Mouse (Mus musculus): ENCODE data around the gene Tet3. TPM values are rescaled to one million over a fixed set of nuclear protein-coding genes. Genes with fewer than 3 reads are reported as not detected.

The Tet3 gene
- polyA plus RNA-seq, 1 experiment, result 2.0 TPM

DNA sequence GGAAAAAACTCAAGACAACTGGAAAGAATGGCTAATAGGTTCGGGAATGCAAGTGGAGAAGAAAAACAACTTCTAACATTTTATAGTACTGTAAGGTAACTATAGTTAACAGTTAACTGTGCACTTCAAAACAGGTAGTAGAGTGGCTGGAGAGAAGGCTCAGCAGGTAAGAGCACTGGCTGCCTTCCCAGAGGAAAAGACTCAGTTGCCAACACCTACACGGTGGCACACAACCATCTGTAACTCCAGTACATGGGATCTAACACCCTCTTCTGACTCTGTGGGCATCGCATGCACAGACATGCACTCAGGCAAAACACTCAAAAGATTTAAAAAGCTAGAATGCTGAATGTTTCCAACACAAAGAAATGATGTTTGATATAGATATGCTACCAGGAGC is 39.4 kb downstream of the Tet3 start:
- H3K27me3 ChIP-seq (ENCODE audit: control insufficient read depth, insufficient read depth, low read length), result no peaks in the 10 kb centered on the region
- no peak for TF ChIP-seq CTCF (IDR thresholded peaks at IDR 0.05; ENCODE audit: control insufficient read depth, insufficient read depth, insufficient replicate concordance, low read depth, low read length)
- TF ChIP-seq POLR2A (IDR thresholded peaks at IDR 0.05; ENCODE audit: control insufficient read depth, low read depth, low read length), result no peak
- no peaks in the 10 kb centered on the region for H3K36me3 ChIP-seq (ENCODE audit: control insufficient read depth, insufficient read depth, low read length)
- H3K4me1 ChIP-seq (ENCODE audit: control insufficient read depth, insufficient read depth, low read length), result peaks cover 2% of the 10 kb centered on the region; the same call in 1 of the 2 replicates
- H3K27ac ChIP-seq (ENCODE audit: control insufficient read depth, insufficient read depth, low read depth, low read length), result no peak overlapping the region
- no peak overlapping the region for H3K4me3 ChIP-seq (ENCODE audit: control insufficient read depth, low read depth, low read length)

DNA sequence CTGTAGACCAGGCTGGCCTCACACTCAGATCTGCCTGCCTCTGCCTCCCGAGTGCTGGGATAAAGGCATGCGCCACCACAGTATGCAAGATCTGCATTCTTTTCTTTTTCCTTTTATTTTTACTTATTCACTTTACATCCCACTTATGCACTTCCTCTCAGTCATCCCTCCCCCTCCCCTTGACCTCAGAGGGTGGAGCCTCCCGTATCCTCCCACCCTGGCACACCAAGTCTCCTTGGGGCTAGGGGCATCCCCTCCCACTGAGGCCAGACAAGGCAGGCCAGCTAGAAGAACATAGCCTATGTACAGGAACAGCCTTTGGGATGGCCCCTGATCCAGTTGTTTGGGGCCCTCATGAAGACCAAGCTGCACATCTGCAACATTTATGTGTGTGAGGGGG is 41.4 kb downstream of the Tet3 start:
- Histone ChIP-seq H3K4me3 (ENCODE audit: control insufficient read depth, low read depth, low read length) (no peak overlapping the region), H3K4me1 (ENCODE audit: control insufficient read depth, insufficient read depth, low read length) (peaks cover 2% of the 10 kb centered on the region; the same call in 1 of the 2 replicates), H3K27ac (ENCODE audit: control insufficient read depth, insufficient read depth, low read depth, low read length) (no peak overlapping the region), H3K27me3 (ENCODE audit: control insufficient read depth, insufficient read depth, low read length) (no peaks in the 10 kb centered on the region), H3K36me3 (ENCODE audit: control insufficient read depth, insufficient read depth, low read length) (no peaks in the 10 kb centered on the region)
- no peak for TF ChIP-seq POLR2A (IDR thresholded peaks at IDR 0.05; ENCODE audit: control insufficient read depth, low read depth, low read length)
- TF ChIP-seq CTCF (IDR thresholded peaks at IDR 0.05; ENCODE audit: control insufficient read depth, insufficient read depth, insufficient replicate concordance, low read depth, low read length), result no peak

DNA sequence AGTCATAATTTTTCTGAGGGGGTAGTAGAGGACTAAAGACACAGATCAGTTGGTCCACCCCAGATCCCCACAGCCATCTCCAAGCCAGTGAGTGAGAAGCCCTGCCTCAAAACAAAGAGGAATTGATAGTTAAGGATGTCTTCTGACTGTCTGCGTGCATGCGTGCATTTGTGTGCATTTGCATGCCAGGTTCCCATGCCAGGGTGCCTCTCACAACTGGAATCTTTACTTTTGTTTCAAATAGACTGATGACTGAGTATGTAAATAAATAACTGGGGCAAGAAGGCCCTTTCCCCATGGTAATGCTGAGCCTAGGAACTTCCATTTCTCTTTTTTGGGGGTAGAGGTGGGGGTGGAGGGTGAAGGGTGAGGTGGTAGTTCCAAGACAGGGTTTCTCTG is 41.8 kb downstream of the Tet3 start:
- H3K36me3 ChIP-seq (ENCODE audit: control insufficient read depth, insufficient read depth, low read length), result no peaks in the 10 kb centered on the region
- no peaks in the 10 kb centered on the region for H3K27me3 ChIP-seq (ENCODE audit: control insufficient read depth, insufficient read depth, low read length)
- H3K4me3 ChIP-seq (ENCODE audit: control insufficient read depth, low read depth, low read length), result no peak overlapping the region
- TF ChIP-seq CTCF (IDR thresholded peaks at IDR 0.05; ENCODE audit: control insufficient read depth, insufficient read depth, insufficient replicate concordance, low read depth, low read length), result no peak
- no peak for TF ChIP-seq POLR2A (IDR thresholded peaks at IDR 0.05; ENCODE audit: control insufficient read depth, low read depth, low read length)
- peaks cover 2% of the 10 kb centered on the region; the same call in 1 of the 2 replicates for H3K4me1 ChIP-seq (ENCODE audit: control insufficient read depth, insufficient read depth, low read length)
- no peak overlapping the region for H3K27ac ChIP-seq (ENCODE audit: control insufficient read depth, insufficient read depth, low read depth, low read length)

DNA sequence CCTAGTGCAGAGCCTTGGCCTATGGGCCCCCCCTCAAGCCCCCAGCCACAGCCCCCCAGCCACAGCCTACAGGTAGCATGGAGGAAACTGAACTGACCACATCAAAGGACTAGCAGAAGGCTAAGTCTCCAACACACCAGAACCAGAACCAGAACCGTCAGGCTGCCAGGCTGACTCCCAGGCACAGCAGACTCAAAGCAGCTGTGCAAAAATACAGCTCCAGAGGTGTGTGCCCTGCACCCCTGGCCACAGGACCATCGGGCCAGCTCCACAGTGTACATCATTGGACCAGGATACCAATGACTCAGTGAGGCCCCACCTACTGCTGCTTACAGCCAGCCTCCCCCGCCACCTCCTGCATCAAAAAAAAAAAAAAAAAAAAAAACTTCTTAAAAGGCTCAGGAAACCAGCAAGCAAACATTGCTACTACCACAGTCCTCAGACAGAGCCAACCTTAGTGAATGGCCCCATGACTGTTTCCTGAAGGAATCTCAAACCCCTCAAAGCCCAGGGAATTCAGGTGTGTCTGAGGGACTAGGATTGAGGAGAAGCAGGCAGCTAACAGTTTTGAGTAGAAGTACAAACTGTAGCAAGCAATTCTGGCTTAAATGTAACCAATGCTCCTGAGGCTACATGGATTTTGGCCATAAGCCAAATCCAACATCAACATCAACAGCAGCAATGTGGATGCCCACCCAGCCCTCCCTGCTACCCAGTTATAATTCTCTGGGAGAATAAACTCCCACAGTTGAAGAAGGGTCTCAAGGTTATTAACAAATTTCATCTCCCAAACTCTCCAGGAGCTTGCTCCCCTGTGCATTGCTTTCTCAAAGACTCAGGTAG is 42.4 kb downstream of the Tet3 start:
- no peak for TF ChIP-seq POLR2A (IDR thresholded peaks at IDR 0.05; ENCODE audit: control insufficient read depth, low read depth, low read length)
- TF ChIP-seq CTCF (IDR thresholded peaks at IDR 0.05; ENCODE audit: control insufficient read depth, insufficient read depth, insufficient replicate concordance, low read depth, low read length), result no peak
- Histone ChIP-seq H3K4me3 (ENCODE audit: control insufficient read depth, low read depth, low read length) (no peak overlapping the region), H3K27me3 (ENCODE audit: control insufficient read depth, insufficient read depth, low read length) (no peaks in the 10 kb centered on the region), H3K4me1 (ENCODE audit: control insufficient read depth, insufficient read depth, low read length) (peaks cover 2% of the 10 kb centered on the region; the same call in 1 of the 2 replicates), H3K27ac (ENCODE audit: control insufficient read depth, insufficient read depth, low read depth, low read length) (no peak overlapping the region), H3K36me3 (ENCODE audit: control insufficient read depth, insufficient read depth, low read length) (no peaks in the 10 kb centered on the region)

DNA sequence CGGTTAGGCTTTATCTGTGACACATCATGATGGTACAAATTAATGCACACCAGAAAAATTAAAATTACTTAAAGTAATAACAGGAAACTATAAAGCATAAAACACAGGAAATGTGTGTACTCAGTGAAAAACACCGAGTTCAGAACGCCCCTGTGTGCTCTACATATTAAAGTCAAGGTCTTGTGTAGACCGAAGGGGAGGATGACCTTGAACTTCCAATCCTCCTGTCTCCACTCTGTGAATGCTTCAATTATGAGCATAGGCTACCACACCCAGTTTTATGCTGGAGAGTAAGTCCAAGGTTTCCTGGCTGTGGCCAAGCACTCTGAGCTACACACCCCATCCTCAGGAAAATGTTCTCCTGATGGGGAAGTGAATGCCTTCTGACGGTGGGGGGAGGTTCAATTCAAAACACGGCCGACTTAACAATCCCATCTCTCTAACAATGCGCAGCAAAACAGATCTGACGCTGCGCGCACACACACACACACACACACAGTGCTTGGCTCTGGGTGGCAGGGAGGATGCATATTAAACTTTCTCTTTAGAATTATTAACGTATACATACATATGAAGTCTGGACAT is 43.4 kb downstream of the Tet3 start:
- H3K4me1 ChIP-seq (ENCODE audit: control insufficient read depth, insufficient read depth, low read length), result peaks cover 2% of the 10 kb centered on the region; the same call in 1 of the 2 replicates
- no peak overlapping the region for H3K27ac ChIP-seq (ENCODE audit: control insufficient read depth, insufficient read depth, low read depth, low read length)
- no peaks in the 10 kb centered on the region for H3K27me3 ChIP-seq (ENCODE audit: control insufficient read depth, insufficient read depth, low read length)
- TF ChIP-seq POLR2A (IDR thresholded peaks at IDR 0.05; ENCODE audit: control insufficient read depth, low read depth, low read length), result no peak
- H3K4me3 ChIP-seq (ENCODE audit: control insufficient read depth, low read depth, low read length), result no peak overlapping the region
- H3K36me3 ChIP-seq (ENCODE audit: control insufficient read depth, insufficient read depth, low read length), result no peaks in the 10 kb centered on the region

DNA sequence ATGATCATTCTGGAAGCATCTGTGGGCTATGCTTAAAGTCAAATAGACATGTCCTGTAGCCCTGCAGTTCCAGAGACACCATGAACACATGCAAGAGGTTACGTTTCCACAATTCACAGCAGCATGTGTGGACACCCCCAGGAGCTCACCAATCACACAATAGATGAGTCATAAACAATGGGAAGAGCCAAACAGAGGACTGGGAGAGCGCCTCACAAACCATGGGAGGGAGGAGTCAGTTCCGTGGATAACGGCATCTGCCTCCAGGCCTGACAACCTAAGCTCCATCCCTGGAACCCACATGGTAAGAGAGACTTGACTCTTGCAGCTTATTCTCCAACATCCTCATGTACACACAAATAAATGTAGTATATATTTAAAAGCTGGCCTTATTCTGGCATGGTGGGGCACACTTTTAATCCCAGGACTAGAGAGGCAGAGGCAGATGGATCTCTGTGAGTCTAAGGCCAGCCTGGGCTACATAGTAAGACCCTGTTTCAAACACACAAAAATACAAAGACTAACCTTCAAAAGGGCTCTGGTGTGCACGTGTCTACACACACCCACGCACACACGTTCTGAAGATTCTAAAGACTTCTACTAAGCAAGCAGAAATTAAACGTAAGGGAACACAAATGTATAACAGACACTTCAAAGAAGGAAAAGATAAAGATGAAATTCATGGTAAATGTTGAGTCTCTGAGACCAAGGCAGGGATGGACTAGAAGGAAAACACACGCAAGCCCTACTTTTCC is 44.1 kb downstream of the Tet3 start:
- no peak overlapping the region for H3K4me3 ChIP-seq (ENCODE audit: control insufficient read depth, low read depth, low read length)
- no peak for TF ChIP-seq POLR2A (IDR thresholded peaks at IDR 0.05; ENCODE audit: control insufficient read depth, low read depth, low read length)
- no peak for TF ChIP-seq CTCF (IDR thresholded peaks at IDR 0.05; ENCODE audit: control insufficient read depth, insufficient read depth, insufficient replicate concordance, low read depth, low read length)
- no peaks in the 10 kb centered on the region for H3K27me3 ChIP-seq (ENCODE audit: control insufficient read depth, insufficient read depth, low read length)
- H3K27ac ChIP-seq (ENCODE audit: control insufficient read depth, insufficient read depth, low read depth, low read length), result no peak overlapping the region
- H3K4me1 ChIP-seq (ENCODE audit: control insufficient read depth, insufficient read depth, low read length), result peaks cover 2% of the 10 kb centered on the region; the same call in 1 of the 2 replicates
- no peaks in the 10 kb centered on the region for H3K36me3 ChIP-seq (ENCODE audit: control insufficient read depth, insufficient read depth, low read length)

DNA sequence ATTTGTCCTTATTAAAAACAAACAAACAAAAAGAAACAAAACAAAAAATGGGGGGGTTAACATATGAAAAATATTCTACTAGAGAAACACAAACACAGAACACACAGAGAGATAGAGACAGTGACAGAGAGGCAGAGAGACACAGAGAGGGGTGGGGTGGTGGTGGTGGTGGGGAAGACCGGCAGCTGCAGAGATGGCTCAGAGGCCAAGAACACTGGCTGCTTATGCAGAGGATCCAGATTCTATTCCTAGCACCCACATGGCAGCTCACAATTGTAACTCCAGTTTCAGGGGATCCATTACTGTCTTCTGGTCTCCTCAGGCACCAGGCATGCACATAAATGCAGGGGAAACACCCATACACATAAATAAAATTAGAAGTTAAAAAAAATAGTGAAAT is 45.2 kb downstream of the Tet3 start:
- H3K27me3 ChIP-seq (ENCODE audit: control insufficient read depth, insufficient read depth, low read length), result no peaks in the 10 kb centered on the region
- H3K27ac ChIP-seq (ENCODE audit: control insufficient read depth, insufficient read depth, low read depth, low read length), result no peak overlapping the region
- peaks cover 2% of the 10 kb centered on the region; the same call in 1 of the 2 replicates for H3K4me1 ChIP-seq (ENCODE audit: control insufficient read depth, insufficient read depth, low read length)
- no peak for TF ChIP-seq CTCF (IDR thresholded peaks at IDR 0.05; ENCODE audit: control insufficient read depth, insufficient read depth, insufficient replicate concordance, low read depth, low read length)
- TF ChIP-seq POLR2A (IDR thresholded peaks at IDR 0.05; ENCODE audit: control insufficient read depth, low read depth, low read length), result no peak
- H3K4me3 ChIP-seq (ENCODE audit: control insufficient read depth, low read depth, low read length), result no peak overlapping the region
- H3K36me3 ChIP-seq (ENCODE audit: control insufficient read depth, insufficient read depth, low read length), result no peaks in the 10 kb centered on the region
